Mouse (Mus musculus): Measurements from ENCODE around the gene Fam172a.

- TF ChIP-seq CTCF (IDR thresholded peaks at IDR 0.05; ENCODE audit: borderline replicate concordance, extremely low read depth, insufficient read depth, insufficient read length) (no peak), POLR2A (IDR thresholded peaks at IDR 0.05; ENCODE audit: borderline replicate concordance, extremely low read depth, insufficient read depth, insufficient read length, poor library complexity, severe bottlenecking) (no peak)
Observed at GRCm38 (mm10) chr13:77777606-77778005, 75.8 kb downstream of the Fam172a start.
